Mouse (Mus musculus) left cerebral cortex, postnatal 10 days (tissue): ENCODE results near the gene Cryab. TPM values are rescaled to one million over a fixed set of nuclear protein-coding genes. Genes with fewer than 3 reads are reported as not detected.

ENCODE experiments used
- DNase-seq, 2 experiments: peaks; one replicate each; pipeline ENCODE4 v3.0.0; 2021 to 2022; ENCODE audit warnings: low spot score in 2 of 2, mixed read lengths in 1 of 2; ENCODE audit errors: extremely low spot score in 1 of 2
- intact Hi-C: fragments of 180-260 bp; cut with DNase I; formaldehyde crosslinking; loops from one replicate; pipeline ENCODE4 v1.15.1; 2025
- total RNA-seq, 2 experiments: library from RNA; stranded (reverse); gene quantifications; 2 replicates each; pipeline ENCODE4 v1.2.3; 2021

The Cryab gene
- total RNA-seq, 2 experiments from 2014 or later, result 67.6 to 87.4 TPM

- DNase-seq, result no peak
- intact Hi-C loops, result no loop called here
These were observed 10.0 kb upstream of the Cryab start for GRCm38 (mm10) chr9:50740867-50741784.

GRCm38 (mm10) chr9:50742261-50742660, 8.9 kb upstream of the Cryab start:
- DNase-seq, result no peak
- intact Hi-C loops, result no loop called here

GRCm38 (mm10) chr9:50742744-50743143, 8.4 kb upstream of the Cryab start:
- DNase-seq, result no peak
- intact Hi-C loops, result no loop called here

GRCm38 (mm10) chr9:50745806-50746205, 5.3 kb upstream of the Cryab start:
- no peak for DNase-seq
- intact Hi-C loops, result no loop called here

- intact Hi-C loops, result no loop called here
These were observed 4.9 kb upstream of the Cryab start, which contains the start of gene 2310030G06Rik for GRCm38 (mm10) chr9:50746214-50746677. Gene 2310030G06Rik, minus strand, starts transcription at chr9:50746536.

GRCm38 (mm10) chr9:50750706-50751105, 419 bp upstream of the Cryab start:
- no peak for DNase-seq
- intact Hi-C loops, result no loop called here

More at GRCm38 (mm10) chr9:50746214-50746677, 4.9 kb upstream of the Cryab start, which contains the start of gene 2310030G06Rik:
- no peak for DNase-seq

- peak in 1 of 2 experiments; percentile 65 for DNase-seq
- intact Hi-C loops, result no loop called here
These were observed 1.0 kb downstream of the Cryab start, which contains the start of gene Hspb2 for GRCm38 (mm10) chr9:50752054-50752602. Gene Hspb2, minus strand, starts transcription at chr9:50752354.

- peak; percentile 67 to 87 for DNase-seq
- intact Hi-C loops, result no loop called here
These were observed 1.9 kb downstream of the Cryab start for GRCm38 (mm10) chr9:50752784-50753615.

GRCm38 (mm10) chr9:50753947-50754346, 2.8 kb downstream of the Cryab start:
- no peak for DNase-seq
- intact Hi-C loops, result no loop called here

GRCm38 (mm10) chr9:50756711-50757110, 5.6 kb downstream of the Cryab start:
- DNase-seq, result no peak
- intact Hi-C loops, result loop anchor here (5.0 kb wide), 1 partner anchor 521 kb away; the partner anchor contains the start of gene Colca2

- DNase-seq, result no peak
- intact Hi-C loops, result no loop called here
These were observed 10.6 kb downstream of the Cryab start for GRCm38 (mm10) chr9:50761520-50762243.

- intact Hi-C loops, result no loop called here
- no peak for DNase-seq
These were observed 12.2 kb downstream of the Cryab start for GRCm38 (mm10) chr9:50763331-50763730.

- intact Hi-C loops, result loop anchor here (5.0 kb wide), 1 partner anchor 70 kb away; no protein-coding TSS in a partner anchor
- DNase-seq, result no peak
These were observed 16.5 kb downstream of the Cryab start for GRCm38 (mm10) chr9:50767531-50768106.

- intact Hi-C loops, result loop anchor here (5.0 kb wide), 1 partner anchor 71 kb away; no protein-coding TSS in a partner anchor
- DNase-seq, result peak; percentile 98 to 99
These were observed 17.2 kb downstream of the Cryab start, which contains the start of gene Fdxacb1 for GRCm38 (mm10) chr9:50768107-50769002. Gene Fdxacb1, plus strand, starts transcription at chr9:50768236.

- DNase-seq, result no peak
- intact Hi-C loops, result no loop called here
These were observed 18.9 kb downstream of the Cryab start for GRCm38 (mm10) chr9:50770011-50770410.

GRCm38 (mm10) chr9:50774026-50774462, 22.9 kb downstream of the Cryab start:
- DNase-seq, result no peak
- intact Hi-C loops, result no loop called here
